Mouse (Mus musculus) thymus, adult 2 months (tissue): ENCODE data around the gene Cpb1. TPM values are rescaled to one million over a fixed set of nuclear protein-coding genes. Genes with fewer than 3 reads are reported as not detected.

Experiments
- DNase-seq: peaks from one replicate; pipeline ENCODE4 v3.0.0; 2021
- H3K27ac ChIP-seq: fragments of 200-500 bp; 2 replicates; pipeline ENCODE4 v1.5.1; 2012; ENCODE audit warnings: low read length, control low read depth; ENCODE audit not compliant: control insufficient read depth, insufficient read depth
- H3K27me3 ChIP-seq: fragments of 200-500 bp; 2 replicates; pipeline ENCODE4 v1.6.1; 2012; ENCODE audit warnings: mild to moderate bottlenecking, low read length, moderate library complexity, mixed read lengths; ENCODE audit not compliant: control insufficient read depth, insufficient read depth
- H3K36me3 ChIP-seq: fragments of 200-500 bp; 2 replicates; pipeline ENCODE4 v1.6.1; 2012; ENCODE audit warnings: mild to moderate bottlenecking, low read length, moderate library complexity; ENCODE audit not compliant: control insufficient read depth, insufficient read depth
- H3K4me1 ChIP-seq: fragments of 200-500 bp; replicated peaks from 2 replicates; pipeline ENCODE4 v1.6.1; 2012; ENCODE audit warnings: low read length; ENCODE audit not compliant: control insufficient read depth, insufficient read depth
- H3K4me3 ChIP-seq: fragments of 200-500 bp; 2 replicates; pipeline ENCODE4 v1.5.1; 2012; ENCODE audit warnings: mild to moderate bottlenecking, low read length, control low read depth, moderate library complexity; ENCODE audit not compliant: control insufficient read depth, insufficient read depth
- CTCF ChIP-seq: fragments of 200-500 bp; IDR thresholded peaks from 2 replicates; pipeline ENCODE4 v1.5.1; 2012; ENCODE audit warnings: mild to moderate bottlenecking, control low read depth, low read length, moderate library complexity, borderline replicate concordance; ENCODE audit not compliant: control insufficient read depth, poor library complexity, insufficient read depth; ENCODE audit errors: extremely low read depth
- POLR2A ChIP-seq: fragments of 200-500 bp; IDR thresholded peaks from 2 replicates; pipeline ENCODE4 v1.6.1; 2012; ENCODE audit warnings: mild to moderate bottlenecking, low read length, control low read depth, moderate library complexity; ENCODE audit not compliant: control insufficient read depth, poor library complexity, insufficient read depth; ENCODE audit errors: extremely low read depth
- WGBS: fragments of 180-500 bp; shearing (Covaris S2); methylation state at CpG from one replicate; pipeline ENCODE4 v1.1.7; 2018; 5-methylcytosine and 5-hydroxymethylcytosine counted together
- polyA plus RNA-seq: library from polyadenylated mRNA; depleted of rRNA; stranded (reverse); fragments of >200 nt; gene quantifications from 2 replicates; pipeline ENCODE4 v1.2.3, GENCODE M21; 2012

Cpb1 gene
- polyA plus RNA-seq, 1 experiment = not detected

- TF ChIP-seq CTCF (no peak), POLR2A (no peak)
- H3K4me3 ChIP-seq = no peak overlapping the region
- H3K27me3 ChIP-seq = no peaks in the 10 kb centered on the region
- DNase-seq = no peak
- no peaks in the 10 kb centered on the region for H3K4me1 ChIP-seq
- H3K36me3 ChIP-seq = no peaks in the 10 kb centered on the region
- H3K27ac ChIP-seq = no peak overlapping the region
These were observed 15.8 kb upstream of the Cpb1 start for GRCm38 (mm10) chr3:20291370-20291769.

GRCm38 (mm10) chr3:20288761-20289160 lies 13.2 kb upstream of the Cpb1 start:
- 95% methylated on average over 2 of the region's 2 CpGs for WGBS
- Histone ChIP-seq H3K4me3 (no peak overlapping the region), H3K27me3 (no peaks in the 10 kb centered on the region), H3K36me3 (no peaks in the 10 kb centered on the region), H3K4me1 (no peaks in the 10 kb centered on the region), H3K27ac (no peak overlapping the region)
- no peak for TF ChIP-seq CTCF
- TF ChIP-seq POLR2A = no peak
- no peak for DNase-seq

- Histone ChIP-seq H3K27ac (no peak overlapping the region), H3K4me3 (no peak overlapping the region), H3K36me3 (no peaks in the 10 kb centered on the region), H3K4me1 (no peaks in the 10 kb centered on the region), H3K27me3 (no peaks in the 10 kb centered on the region)
- no peak for TF ChIP-seq POLR2A
- TF ChIP-seq CTCF = no peak
- WGBS = 66% methylated on average over 1 of the region's 1 CpGs
- DNase-seq = no peak
These were observed 6.3 kb upstream of the Cpb1 start for GRCm38 (mm10) chr3:20281796-20282195.

GRCm38 (mm10) chr3:20254566-20255479 lies 20.7 kb downstream of the Cpb1 start:
- Histone ChIP-seq H3K4me1 (no peaks in the 10 kb centered on the region), H3K4me3 (no peak overlapping the region), H3K27me3 (no peaks in the 10 kb centered on the region), H3K36me3 (no peaks in the 10 kb centered on the region), H3K27ac (no peak overlapping the region)
- DNase-seq = no peak
- WGBS = 63% methylated on average over 9 of the region's 9 CpGs
- TF ChIP-seq POLR2A (no peak), CTCF (no peak)

- Histone ChIP-seq H3K27me3 (no peaks in the 10 kb centered on the region), H3K27ac (no peak overlapping the region), H3K36me3 (no peaks in the 10 kb centered on the region), H3K4me1 (no peaks in the 10 kb centered on the region), H3K4me3 (no peak overlapping the region)
- TF ChIP-seq CTCF (no peak), POLR2A (no peak)
- DNase-seq = no peak
- 7% methylated on average over 1 of the region's 1 CpGs for WGBS
These were observed 31.6 kb downstream of the Cpb1 start for GRCm38 (mm10) chr3:20243913-20244312.

- Histone ChIP-seq H3K4me1 (no peaks in the 10 kb centered on the region), H3K36me3 (no peaks in the 10 kb centered on the region), H3K4me3 (no peak within 1 kb of the TSS), H3K27me3 (no peaks in the 10 kb centered on the region), H3K27ac (no peak within 1 kb of the TSS)
- TF ChIP-seq POLR2A = no peak
- no peak for TF ChIP-seq CTCF
- WGBS = 3% methylated on average over 3 of the region's 3 CpGs
- DNase-seq = no peak
These were observed 33.5 kb downstream of the Cpb1 start, which contains the start of gene Cpa3 for GRCm38 (mm10) chr3:20242050-20242449. Gene Cpa3 (minus strand): TSS chr3:20242181.
